Mouse (Mus musculus) ovary, adult 18-20 months (tissue): ENCODE measurements at regions not wholly inside any gene's neighbourhood (a gene's known extent, or its start where the extent isn't known, plus 50 kb on each side); places are given as distances from the start of the nearest gene placed in this dataset.

Experiments used
- DNase-seq: peaks from one replicate; pipeline ENCODE4 v3.0.0; 2022; ENCODE audit warnings: low spot score, mixed read lengths

GRCm38 (mm10) chr14:58678126-58678656 is 464.5 kb downstream of the 1700129C05Rik start:
- DNase-seq, result no peak

- DNase-seq, result no peak
Observed at GRCm38 (mm10) chr14:58675146-58675545, 467.5 kb downstream of the 1700129C05Rik start.

DNA sequence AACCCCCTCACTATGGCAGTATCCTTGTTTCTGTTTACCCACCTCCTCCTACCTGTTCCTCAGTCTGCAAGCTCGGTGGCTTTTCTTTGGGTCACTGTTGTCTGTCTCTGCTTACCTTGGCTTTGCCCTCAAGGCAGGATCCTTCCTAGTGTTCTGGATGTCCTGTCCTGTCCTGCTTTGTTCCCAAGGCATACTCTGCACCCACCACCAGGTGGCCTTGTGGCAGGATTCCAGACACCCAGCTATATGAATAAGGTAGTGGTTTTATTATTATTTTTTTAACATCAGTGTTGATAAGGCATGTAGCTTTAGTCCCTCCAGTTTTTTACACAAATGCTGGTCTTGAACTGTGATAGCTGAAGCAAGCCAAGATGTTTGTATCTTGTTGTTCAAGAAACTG is 478.7 kb downstream of the 1700129C05Rik start:
- DNase-seq, result no peak

GRCm38 (mm10) chr14:58662601-58663000 is 480.1 kb downstream of the 1700129C05Rik start:
- no peak for DNase-seq

GRCm38 (mm10) chr14:58661416-58661815 is 481.3 kb downstream of the 1700129C05Rik start:
- DNase-seq, result peak; percentile 71

GRCm38 (mm10) chr14:58657263-58657662 is 485.4 kb downstream of the 1700129C05Rik start:
- no peak for DNase-seq

DNA sequence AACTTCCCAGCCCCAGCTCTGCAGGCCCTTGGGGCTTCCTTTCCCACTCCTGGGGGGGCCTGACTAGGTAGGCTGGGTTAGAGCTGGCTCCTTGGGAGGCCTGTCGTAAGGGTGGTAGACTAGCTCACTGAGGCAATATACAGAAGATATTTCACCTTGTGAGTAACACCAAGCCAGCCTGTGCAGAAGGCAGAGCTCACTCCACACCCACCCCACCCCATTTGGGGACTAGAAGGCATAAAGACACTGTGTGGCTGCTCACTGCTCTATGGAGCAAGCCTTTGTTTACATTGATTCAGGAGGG is 485.8 kb downstream of the 1700129C05Rik start:
- no peak for DNase-seq

- no peak for DNase-seq
Observed at GRCm38 (mm10) chr14:58656212-58656934, 486.3 kb downstream of the 1700129C05Rik start.

DNA sequence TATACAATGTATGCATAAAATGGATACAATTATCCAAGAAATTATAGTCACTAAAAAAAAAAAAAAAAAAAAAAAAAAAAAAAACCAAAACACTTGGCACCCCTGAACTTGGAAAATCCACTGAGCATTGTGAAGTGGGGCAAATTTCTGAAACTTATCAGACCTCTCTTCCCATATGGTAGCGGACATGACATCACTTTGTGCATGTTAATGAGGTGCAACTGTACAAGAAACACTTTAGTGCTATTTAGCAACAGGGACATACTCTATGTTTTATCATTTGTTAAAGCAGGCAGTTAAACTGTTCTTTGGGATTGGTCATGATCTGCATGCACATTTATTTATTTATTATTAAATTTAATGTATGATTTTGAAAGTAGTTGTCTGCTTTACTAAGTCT is 489.7 kb downstream of the 1700129C05Rik start:
- DNase-seq, result no peak

GRCm38 (mm10) chr14:58652004-58652403 is 490.7 kb downstream of the 1700129C05Rik start:
- DNase-seq, result no peak

GRCm38 (mm10) chr14:58651210-58651609 is 491.5 kb downstream of the 1700129C05Rik start:
- DNase-seq, result no peak

- no peak for DNase-seq
Observed at GRCm38 (mm10) chr14:58638337-58638696, 504.4 kb downstream of the 1700129C05Rik start.

GRCm38 (mm10) chr14:58637405-58638336 is 505.0 kb downstream of the 1700129C05Rik start:
- DNase-seq, result no peak

DNA sequence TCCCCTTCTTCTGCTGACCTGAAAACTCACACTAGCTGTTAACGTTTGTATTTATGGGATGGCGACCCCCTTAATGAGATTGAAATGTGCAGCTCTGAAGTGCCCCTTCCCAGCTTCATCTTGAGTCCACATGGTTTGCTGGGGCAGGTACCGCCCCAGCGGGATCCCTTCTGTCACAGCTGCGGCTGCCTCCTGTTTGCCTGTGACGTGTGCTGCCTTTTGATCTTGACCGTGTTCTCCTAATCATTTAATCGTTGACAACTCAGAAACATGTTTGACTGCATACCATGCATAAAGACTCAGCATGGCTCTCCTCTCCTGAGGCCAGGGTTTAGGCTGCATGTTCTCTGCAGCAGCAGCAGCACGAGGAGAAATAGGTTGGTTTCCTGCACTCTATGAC is 511.5 kb downstream of the 1700129C05Rik start:
- no peak for DNase-seq

DNA sequence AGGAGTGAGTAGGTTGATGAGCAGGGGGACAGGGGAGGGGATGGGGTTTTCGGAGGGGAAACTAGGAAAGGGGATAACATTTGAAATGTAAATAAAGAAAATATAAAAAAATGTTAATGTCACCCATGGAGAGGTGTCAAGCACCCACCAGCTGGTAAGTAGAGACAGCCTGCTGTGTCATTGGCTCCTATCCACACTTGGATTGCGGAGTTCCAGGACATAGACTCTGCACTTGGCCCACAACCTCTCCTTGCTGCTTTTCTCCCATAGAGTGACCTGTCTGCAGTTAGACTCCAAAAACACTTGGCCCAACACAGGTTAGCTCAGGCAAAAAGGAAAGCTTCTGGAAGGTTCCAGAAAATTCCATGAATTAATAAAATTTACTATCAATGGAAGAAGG is 514.4 kb downstream of the 1700129C05Rik start:
- DNase-seq, result no peak

GRCm38 (mm10) chr14:58626506-58627256 is 516.0 kb downstream of the 1700129C05Rik start:
- no peak for DNase-seq

GRCm38 (mm10) chr14:58620186-58620585 is 522.5 kb downstream of the 1700129C05Rik start:
- DNase-seq, result no peak

DNA sequence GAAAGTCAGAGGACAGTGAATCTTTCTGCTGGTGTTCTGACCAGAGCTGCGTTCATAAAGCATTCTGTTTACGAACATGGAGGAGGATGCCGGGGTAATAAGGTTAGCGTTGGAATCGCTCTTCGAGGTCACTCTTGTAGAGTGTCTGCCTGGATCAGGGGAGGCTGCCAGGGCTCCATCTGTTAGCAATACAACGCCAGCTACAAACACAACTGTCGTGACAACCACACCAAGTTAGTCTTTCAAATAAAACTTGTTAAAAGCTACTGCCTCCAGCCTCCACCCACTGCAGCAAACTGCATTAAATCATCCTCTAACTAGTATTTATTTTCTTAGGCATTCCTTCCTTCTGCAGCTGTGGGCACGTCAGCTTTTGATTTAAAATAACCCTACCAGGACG is 525.0 kb downstream of the 1700129C05Rik start:
- no peak for DNase-seq

DNA sequence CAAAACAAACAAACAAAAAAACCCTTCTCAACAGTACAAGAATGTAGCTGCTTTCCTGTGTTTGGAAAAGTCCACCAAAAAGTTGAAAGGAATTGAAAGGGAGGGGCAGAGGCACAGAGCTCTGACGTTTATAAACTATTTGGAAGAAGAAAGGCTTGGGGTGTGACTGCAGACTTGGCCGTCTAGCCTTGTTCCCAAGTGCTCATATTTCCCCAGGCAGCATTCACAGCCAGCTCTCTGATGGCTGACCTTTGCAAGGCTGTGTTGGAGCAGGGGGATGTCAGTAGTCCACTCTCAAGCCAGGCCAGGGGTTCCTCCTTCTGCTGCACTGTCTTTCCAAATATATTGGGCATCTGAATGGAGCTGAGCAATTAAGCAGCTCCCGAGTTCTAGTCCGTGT is 534.5 kb downstream of the 1700129C05Rik start:
- DNase-seq, result no peak

DNA sequence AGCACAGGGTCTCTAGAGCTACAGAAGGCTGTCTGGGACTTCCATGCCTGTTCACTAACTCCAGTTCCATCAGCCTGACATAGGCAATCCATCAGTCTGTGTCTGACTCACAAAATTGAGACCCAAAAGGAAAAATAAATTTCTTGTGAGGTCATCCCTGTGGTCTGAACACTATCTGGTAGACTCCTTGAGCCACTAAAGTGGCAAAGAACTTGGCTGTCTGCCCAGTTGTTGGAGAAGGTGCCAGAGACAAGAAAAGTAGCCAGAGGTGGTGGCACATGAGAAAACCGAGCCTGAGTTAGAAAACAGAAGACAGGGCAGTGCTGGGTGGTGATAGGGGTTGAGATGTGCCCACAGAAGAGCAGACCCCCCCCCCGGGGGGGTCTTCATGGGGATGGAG is 535.0 kb downstream of the 1700129C05Rik start:
- DNase-seq, result no peak

DNA sequence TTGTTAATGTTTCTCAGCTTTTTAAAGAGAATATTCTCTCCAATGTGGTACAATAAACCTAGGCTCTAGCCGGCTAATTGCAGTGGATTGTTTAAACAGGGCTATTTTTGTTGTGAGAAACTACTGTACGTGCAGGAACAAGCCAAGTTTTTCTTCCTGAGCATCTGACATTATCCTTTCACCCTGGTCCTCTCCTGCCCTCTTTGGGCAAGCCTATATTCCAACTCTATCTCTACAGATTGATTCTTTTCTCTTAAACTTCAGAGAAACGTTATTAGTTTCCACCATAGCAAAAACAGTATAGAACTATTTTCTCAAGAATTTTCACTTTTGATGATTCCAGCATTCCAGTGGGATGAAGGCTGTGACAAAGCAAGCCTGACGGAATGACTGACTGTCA is 535.2 kb downstream of the Fgf9 start:
- no peak for DNase-seq

DNA sequence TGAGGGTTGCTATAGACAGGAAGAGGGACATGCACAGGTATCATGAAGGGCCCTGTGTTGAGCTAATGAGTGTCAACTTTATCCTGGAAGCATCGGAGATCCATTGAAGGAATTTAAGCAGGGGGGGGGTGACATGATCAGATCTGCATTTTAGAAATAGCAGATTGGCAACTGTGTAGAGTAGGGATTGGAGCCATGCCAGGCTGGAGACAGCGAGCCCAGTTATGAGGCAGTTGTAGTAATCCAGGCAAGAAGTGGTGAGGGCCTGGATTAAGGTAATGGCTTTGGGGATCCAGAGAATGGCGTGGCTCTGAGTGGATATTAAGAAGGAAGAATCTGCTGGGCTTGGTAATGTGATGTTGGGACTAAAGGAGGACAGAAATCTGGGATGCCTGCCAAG is 528.5 kb downstream of the Fgf9 start:
- no peak for DNase-seq
